Mouse (Mus musculus) mouse embryonic stem cell (cell line): ENCODE results near the gene Rab3ip.

ENCODE experiments used
- in situ Hi-C, 2 experiments: fragments of 300-500 bp; cut with MboI; formaldehyde crosslinking; loops; 1 replicate in 1 of 2; 3 replicates in 1 of 2; pipeline ENCODE4 v1.14.3; 2019 to 2020; ENCODE audit warnings: low sequenced_read_pairs in 2 of 2, low pct_unique_long_range_greater_than_20kb in 1 of 2, mixed read lengths in 1 of 2; ENCODE audit not compliant: unreplicated experiment in 1 of 2

The Rab3ip gene

DNA sequence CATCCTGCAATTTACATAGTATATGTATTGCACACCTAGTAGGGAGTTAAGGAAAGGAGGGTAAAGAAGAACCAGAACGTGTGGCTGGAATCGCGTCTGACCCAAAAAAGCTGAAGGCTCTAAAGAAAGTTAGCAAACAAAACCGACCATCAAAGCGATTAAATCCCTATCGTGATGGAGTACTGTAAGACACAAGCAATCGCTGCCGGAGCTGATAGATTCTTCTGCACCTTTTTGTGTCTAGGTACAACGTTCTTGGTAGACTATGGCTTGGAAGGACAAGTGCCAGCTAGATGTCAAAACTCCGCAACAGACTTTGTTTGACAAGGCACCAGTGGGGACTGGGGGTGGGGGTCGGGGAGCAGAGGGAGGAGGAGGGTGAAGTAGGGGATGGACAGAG, 13.5 kb upstream of the Rab3ip start:
- in situ Hi-C loops, result no loop called here

DNA sequence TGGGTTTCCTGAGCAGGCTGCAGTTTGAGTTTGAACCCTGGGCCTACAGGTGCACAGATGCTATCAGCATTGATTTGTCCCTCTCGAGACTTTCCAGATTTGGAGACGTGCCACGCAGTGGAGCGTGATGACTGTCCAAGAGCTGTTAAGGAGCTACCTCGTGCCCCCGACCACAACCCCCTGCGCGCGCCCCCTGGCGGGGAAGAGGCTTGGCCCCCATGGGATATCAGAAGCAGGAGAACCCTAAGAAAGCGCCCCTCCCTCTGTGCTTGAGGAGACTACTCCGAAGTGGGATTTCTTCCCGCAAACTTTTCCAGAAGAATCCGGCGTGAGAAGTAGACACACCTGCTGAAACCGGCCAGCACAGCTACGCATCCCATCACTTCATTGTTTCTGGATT, 12.2 kb upstream of the Rab3ip start:
- in situ Hi-C loops, result no loop called here

DNA sequence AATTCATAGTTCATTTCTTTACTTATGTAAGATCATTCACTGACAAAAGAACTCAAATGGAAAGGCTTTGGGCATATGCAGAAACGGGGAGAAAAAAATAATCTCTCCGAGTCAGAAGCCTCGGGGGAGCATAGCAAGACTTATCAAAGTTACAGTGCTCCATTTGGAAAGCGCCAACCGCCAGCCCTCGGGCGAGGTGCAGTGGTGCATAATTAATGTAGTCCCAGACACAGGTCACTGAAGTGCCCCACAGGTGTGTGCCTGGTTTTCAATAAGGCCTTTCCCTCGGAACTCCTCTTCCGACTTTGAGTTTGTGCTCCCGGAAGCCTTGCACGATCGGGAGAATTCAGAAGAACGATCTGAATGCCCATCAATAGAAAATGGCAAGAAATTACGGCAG, 11.6 kb upstream of the Rab3ip start:
- in situ Hi-C loops, result no loop called here

DNA sequence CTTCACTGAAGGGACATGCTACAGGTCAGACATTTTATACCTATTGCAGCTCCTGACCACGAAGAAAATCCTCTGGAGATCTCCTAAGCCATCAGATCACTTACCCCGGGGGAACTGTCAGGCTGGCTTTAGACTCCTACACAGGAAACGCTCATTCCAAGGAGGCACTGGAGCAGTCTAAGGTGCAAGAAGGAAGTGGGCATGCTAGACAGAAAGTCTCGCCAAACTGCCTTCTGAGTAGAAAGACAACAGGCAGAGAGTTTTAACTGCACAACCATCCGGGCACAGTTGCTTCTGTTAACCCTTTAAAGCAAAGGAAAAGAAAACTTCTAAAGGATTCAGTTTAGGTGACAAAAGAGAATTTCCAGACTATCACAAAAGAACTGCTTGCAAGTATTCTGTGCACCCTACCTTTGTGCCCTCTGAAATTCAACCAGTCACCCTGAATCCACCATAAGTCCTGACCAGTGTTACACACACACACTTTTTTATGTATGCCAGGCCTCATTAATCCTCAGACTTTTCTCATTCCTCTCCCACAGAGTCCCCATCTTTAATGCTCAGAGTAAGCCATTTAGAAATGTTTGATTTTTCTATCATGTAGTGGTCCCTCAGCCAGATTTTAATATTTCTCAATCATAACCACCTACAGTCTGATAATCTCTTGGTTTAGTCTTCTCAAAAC, 7.4 kb upstream of the Rab3ip start:
- in situ Hi-C loops, result no loop called here

GRCm38 (mm10) chr10:116956483-116957158, 6.1 kb upstream of the Rab3ip start:
- in situ Hi-C loops, result no loop called here

DNA sequence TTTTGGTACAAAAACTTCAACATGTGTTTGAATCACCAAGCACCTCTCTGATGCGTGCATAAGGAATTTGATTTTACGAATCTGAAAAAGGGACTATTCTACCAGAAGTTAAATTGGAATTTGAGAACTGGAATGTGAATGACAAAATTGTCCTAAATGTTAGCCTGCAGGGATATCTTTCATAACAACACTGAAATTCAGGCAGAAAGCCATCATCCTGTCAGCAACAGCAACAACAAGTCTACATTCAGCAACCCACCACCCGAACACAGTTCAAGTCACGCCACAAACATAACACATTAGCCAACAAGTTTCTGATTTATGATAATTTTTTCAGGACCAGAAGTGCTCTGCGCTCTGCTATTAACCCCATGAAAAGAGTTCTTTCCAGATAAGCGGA, 4.6 kb upstream of the Rab3ip start:
- in situ Hi-C loops, result no loop called here

GRCm38 (mm10) chr10:116950886-116951285, 317 bp upstream of the Rab3ip start:
- in situ Hi-C loops, result no loop called here

- in situ Hi-C loops, result no loop called here
These were observed 1.2 kb downstream of the Rab3ip start for GRCm38 (mm10) chr10:116949111-116950008.

DNA sequence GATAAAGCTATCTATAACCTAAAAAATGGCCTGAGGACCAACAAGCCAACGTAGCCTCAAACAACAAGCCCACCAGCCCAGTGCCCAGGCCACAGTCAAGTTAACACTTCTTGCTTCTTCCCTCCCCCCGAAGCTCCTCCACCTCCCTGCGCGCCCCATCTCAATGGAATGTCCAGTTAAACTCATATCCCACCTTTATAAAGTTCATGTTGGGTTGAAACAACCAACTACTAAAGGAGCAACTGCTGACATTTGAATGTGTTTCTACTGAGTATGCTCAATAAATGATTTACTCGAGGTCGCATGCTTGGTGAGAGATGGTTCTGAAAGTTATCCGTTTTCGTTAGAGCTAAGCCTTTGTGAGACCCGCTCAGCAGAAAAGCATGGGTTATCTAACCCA, 2.2 kb downstream of the Rab3ip start:
- in situ Hi-C loops, result no loop called here

DNA sequence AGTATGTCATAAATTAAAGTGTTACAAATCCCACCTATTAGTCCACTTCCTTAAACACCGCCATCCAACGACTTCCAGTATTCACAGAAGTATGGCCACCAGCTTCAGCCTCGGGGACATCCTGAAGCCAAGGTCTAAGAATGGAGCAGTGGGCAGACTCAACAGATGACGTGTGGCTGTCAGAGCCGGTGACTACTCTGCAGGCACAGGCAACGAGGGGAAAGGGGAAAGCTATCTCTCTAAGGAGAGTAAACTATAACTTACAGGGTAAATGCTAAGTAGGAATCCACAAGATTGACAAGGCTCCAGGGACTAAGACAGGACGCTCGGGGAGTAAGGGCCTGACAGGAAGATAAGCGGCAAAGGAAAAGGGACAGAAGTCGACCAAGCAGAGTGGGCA, 5.6 kb downstream of the Rab3ip start:
- in situ Hi-C loops, result no loop called here

- in situ Hi-C loops, result no loop called here
These were observed 6.4 kb downstream of the Rab3ip start for GRCm38 (mm10) chr10:116944144-116944543.

GRCm38 (mm10) chr10:116943025-116943424, 7.5 kb downstream of the Rab3ip start:
- in situ Hi-C loops, result no loop called here

DNA sequence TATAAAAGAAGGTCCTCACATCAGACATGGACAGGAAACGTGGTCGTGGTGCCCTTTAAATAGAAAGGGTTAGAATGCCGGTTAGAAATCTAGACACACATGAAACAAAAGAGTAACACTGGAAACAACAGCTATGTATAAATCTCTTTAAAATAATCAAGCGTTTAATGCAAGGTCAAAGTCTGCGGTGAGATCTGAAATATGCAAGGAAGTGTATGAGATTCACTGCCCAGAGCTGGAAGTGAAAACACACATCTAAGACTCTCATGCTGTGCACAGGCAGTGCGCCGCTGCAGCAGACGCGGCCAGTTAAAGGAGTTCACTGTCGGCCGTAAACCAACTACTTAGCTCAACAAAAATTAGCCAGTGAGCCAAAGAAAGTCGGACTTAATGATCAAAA, 15.5 kb downstream of the Rab3ip start:
- in situ Hi-C loops, result no loop called here

GRCm38 (mm10) chr10:116933794-116934193, 16.8 kb downstream of the Rab3ip start:
- in situ Hi-C loops, result no loop called here

- in situ Hi-C loops, result no loop called here
These were observed 18.2 kb downstream of the Rab3ip start for GRCm38 (mm10) chr10:116932418-116932817.

GRCm38 (mm10) chr10:116931497-116932179, 18.9 kb downstream of the Rab3ip start:
- in situ Hi-C loops, result no loop called here

GRCm38 (mm10) chr10:116930936-116931335, 19.6 kb downstream of the Rab3ip start:
- in situ Hi-C loops, result no loop called here

DNA sequence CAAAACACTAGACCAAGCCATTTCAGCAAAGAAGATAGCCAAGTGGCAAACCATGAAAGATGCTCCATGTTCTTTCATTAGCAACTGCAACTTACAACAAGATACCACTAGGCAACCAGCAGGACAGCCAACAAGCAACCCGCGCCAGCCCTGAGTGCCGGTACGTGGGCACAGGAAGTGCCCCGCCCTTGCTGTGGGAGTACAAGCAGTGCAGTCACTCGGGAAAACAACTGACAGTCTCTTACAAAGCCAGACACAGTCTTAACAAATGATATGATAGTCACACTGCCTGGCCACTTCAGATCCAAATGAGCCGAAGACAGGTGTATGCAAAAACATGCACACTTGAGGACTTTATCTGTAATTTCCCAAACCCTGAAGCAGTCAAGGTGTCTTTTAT, 20.1 kb downstream of the Rab3ip start:
- in situ Hi-C loops, result no loop called here

- in situ Hi-C loops, result no loop called here
These were observed 21.7 kb downstream of the Rab3ip start for GRCm38 (mm10) chr10:116928826-116929225.
